12 mouse cellular contexts compared by ENCODE assay signal in genomic region chr17:16571403-16571802, GRCm38 (mm10).
"Had no signal": no experiment of that assay in that cellular context is flagged by ENCODE, and none has a peak within 500 bp of the region (broad histone marks: within the 10 kb centered on the region; RNA-seq: fewer than 3 reads in every experiment).

No protein-coding gene starts in this region.

- ATAC-seq: lung, postnatal 0 days had no signal

- H3K9me3 ChIP-seq: liver, embryonic 15.5 days; neural tube, embryonic 13.5 days had no signal

- H3K9ac ChIP-seq: liver, embryonic 15.5 days; neural tube, embryonic 13.5 days had no signal

- DNase-seq: kidney, adult 18-20 months; kidney, postnatal 10 days; left cerebral cortex, postnatal 4 days; lung, adult 2 months; lung, postnatal 36 days; right cerebral cortex, adult 18-20 months; right cerebral cortex, postnatal 25 days; thymus, postnatal 4 days had no signal

- H3K4me3 ChIP-seq: liver, embryonic 15.5 days; neural tube, embryonic 13.5 days had no signal

- H3K27me3 ChIP-seq: liver, embryonic 15.5 days; neural tube, embryonic 13.5 days had no signal

- H3K4me2 ChIP-seq: liver, embryonic 11.5 days; liver, embryonic 15.5 days; neural tube, embryonic 13.5 days had no signal

- H3K36me3 ChIP-seq: liver, embryonic 15.5 days; neural tube, embryonic 13.5 days had no signal

- H3K4me1 ChIP-seq: liver, embryonic 15.5 days; neural tube, embryonic 13.5 days had no signal

- H3K27ac ChIP-seq: liver, embryonic 15.5 days; neural tube, embryonic 13.5 days had no signal
